Mouse (Mus musculus): ENCODE measurements at regions not wholly inside any gene's neighbourhood (a gene's known extent, or its start where the extent isn't known, plus 50 kb on each side); places are given as distances from the start of the nearest gene placed in this dataset.

DNA sequence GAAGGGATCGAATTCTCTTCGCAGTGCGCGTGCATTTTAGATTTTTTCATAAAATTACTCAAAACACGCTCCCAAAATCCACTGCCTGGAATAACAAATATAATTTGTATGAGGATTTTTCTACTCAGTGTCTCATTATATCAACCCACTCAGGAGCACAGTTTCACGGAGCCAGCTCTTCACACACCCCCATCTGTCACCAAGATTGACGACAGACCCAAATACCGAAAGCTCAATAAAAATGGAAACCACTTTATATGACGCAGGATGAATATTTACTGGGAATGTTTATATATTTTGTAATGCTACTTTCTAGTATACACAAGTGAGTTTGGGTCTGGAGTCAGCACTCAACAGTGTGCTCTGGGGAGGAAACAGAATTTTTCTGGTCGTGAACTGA is 333.0 kb downstream of the Nkx6-1 start:
- Histone ChIP-seq H3K27me3 (replicated peaks) (no peaks in the 10 kb centered on the region), H3K36me3 (no peaks in the 10 kb centered on the region), H3K4me3 (no peak overlapping the region), H3K27ac (no peak overlapping the region), H3K4me2 (no peak overlapping the region), H3K9ac (no peak overlapping the region), H3K9me3 (replicated peaks) (no peaks in the 10 kb centered on the region), H3K4me1 (no peaks in the 10 kb centered on the region)
- 82% methylated on average over 10 of the region's 10 CpGs for WGBS (ENCODE audit: insufficient replicate concordance)
- no peak for ATAC-seq

DNA sequence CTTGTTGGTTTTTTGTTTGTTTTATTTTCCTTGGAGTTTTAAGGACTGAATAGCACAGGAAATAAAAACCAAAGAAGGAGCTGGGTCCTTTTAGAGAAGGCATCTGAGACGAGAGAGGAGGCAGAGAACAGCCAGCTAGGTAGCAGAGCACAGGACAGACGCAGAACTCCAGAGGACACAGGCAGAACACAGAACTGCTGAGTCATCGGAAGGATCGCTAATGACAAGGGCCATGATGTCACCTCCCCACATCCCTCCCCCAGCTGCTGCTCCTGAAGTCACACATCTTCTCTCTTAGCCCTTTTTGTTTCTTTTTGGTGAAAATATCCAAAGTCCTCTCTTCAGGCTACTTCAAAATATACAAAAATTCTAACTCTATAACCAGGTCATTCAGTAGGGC is 338.7 kb downstream of the Nkx6-1 start:
- Histone ChIP-seq H3K9ac (no peak overlapping the region), H3K36me3 (no peaks in the 10 kb centered on the region), H3K9me3 (replicated peaks) (no peaks in the 10 kb centered on the region), H3K27ac (no peak overlapping the region), H3K27me3 (replicated peaks) (no peaks in the 10 kb centered on the region), H3K4me2 (no peak overlapping the region), H3K4me3 (no peak overlapping the region), H3K4me1 (no peaks in the 10 kb centered on the region)
- no peak for ATAC-seq
- 36% methylated on average over 4 of the region's 4 CpGs for WGBS (ENCODE audit: insufficient replicate concordance)

DNA sequence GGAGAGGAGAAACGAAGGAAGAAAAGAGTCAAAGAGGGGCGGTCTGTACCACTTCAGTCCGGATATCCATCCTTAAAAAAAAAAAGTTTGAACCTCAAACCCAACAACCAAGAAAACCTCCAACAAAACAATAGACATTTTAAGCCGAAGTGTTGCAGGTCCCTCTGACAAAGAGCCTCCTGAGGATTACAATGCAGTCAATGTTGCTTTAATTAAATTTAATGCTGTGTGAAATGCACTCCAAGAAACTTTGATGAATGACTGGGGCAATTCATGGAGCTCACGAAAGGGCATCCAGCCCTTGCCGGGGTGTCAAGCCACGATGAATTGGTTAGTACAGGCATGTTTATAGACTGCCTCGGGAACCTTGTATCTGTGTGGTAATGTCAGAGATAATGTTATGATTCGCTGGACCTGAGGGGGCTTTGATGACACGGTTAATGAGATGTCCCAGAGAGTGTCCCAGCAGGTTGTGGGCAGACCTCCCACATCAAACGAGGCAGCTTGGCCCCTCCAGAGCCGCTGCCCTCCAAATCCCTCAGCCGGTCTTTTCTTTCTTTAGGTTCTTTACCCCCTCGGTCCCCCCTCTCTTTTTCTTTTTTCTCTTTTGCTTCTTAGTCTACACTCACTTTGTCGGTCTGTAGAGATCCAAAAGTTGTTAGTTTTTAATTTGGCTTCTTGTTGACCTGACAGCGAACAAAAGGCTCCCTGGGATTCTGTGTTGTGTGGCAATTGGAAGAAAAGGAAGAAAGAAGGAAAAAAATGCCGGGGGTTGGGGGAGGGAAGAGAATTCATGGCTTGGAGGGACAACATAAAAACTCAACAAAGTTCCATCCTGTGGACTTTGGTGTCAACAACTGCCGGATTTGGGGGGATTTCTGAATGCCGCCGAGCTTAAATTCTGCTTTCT is 341.5 kb downstream of the Nkx6-1 start:
- H3K36me3 ChIP-seq = no peaks in the 10 kb centered on the region
- H3K9ac ChIP-seq = no peak overlapping the region
- no peak overlapping the region for H3K4me2 ChIP-seq
- no peak overlapping the region for H3K4me3 ChIP-seq
- 35% methylated on average over 20 of the region's 20 CpGs for WGBS (ENCODE audit: insufficient replicate concordance)
- H3K4me1 ChIP-seq = no peaks in the 10 kb centered on the region
- H3K27me3 ChIP-seq (replicated peaks) = no peaks in the 10 kb centered on the region
- H3K9me3 ChIP-seq (replicated peaks) = no peaks in the 10 kb centered on the region
- no peak overlapping the region for H3K27ac ChIP-seq
- no peak for ATAC-seq

DNA sequence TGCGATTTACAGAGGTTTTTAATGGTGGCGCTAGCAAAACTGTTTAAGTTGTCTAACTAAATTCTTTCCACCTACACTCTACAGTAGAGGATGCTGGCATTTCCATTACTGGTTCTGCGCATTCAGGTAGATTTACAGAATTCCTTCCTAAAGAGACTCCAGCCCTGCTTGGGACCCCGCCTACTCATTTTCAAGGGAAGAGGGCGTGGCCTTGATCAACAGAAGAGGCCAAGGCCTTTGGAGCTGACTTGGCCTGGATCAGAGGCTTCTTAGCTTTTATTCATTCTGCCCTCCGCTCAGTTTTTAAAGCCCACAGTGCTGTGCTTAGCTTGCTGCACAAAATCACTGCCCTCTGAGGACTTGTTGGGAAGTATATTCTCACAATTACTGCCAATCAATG is 364.8 kb downstream of the Nkx6-1 start:
- Histone ChIP-seq H3K27ac (no peak overlapping the region), H3K9ac (no peak overlapping the region), H3K4me3 (no peak overlapping the region), H3K27me3 (replicated peaks) (no peaks in the 10 kb centered on the region), H3K36me3 (no peaks in the 10 kb centered on the region), H3K9me3 (replicated peaks) (no peaks in the 10 kb centered on the region), H3K4me1 (no peaks in the 10 kb centered on the region), H3K4me2 (no peak overlapping the region)
- WGBS (ENCODE audit: insufficient replicate concordance) = 72% methylated on average over 6 of the region's 6 CpGs
- no peak for ATAC-seq

- ATAC-seq = no peak
- no peaks in the 10 kb centered on the region for H3K9me3 ChIP-seq (replicated peaks)
- no peak overlapping the region for H3K4me2 ChIP-seq
- no peaks in the 10 kb centered on the region for H3K4me1 ChIP-seq
- no peaks in the 10 kb centered on the region for H3K36me3 ChIP-seq
- no peak overlapping the region for H3K27ac ChIP-seq
- no peak overlapping the region for H3K9ac ChIP-seq
- H3K4me3 ChIP-seq = no peak overlapping the region
- 63% methylated on average over 4 of the region's 4 CpGs for WGBS (ENCODE audit: insufficient replicate concordance)
- H3K27me3 ChIP-seq (replicated peaks) = no peaks in the 10 kb centered on the region
Measured at GRCm38 (mm10) chr5:101298411-101298810, 366.4 kb downstream of the Nkx6-1 start.

- Histone ChIP-seq H3K9me3 (replicated peaks) (no peaks in the 10 kb centered on the region), H3K9ac (no peak overlapping the region), H3K4me1 (no peaks in the 10 kb centered on the region), H3K27me3 (replicated peaks) (no peaks in the 10 kb centered on the region), H3K4me3 (no peak overlapping the region), H3K27ac (no peak overlapping the region), H3K4me2 (no peak overlapping the region), H3K36me3 (no peaks in the 10 kb centered on the region)
- ATAC-seq = no peak
- 70% methylated on average over 5 of the region's 5 CpGs for WGBS (ENCODE audit: insufficient replicate concordance)
Measured at GRCm38 (mm10) chr5:101297511-101298102, 367.2 kb downstream of the Nkx6-1 start.

DNA sequence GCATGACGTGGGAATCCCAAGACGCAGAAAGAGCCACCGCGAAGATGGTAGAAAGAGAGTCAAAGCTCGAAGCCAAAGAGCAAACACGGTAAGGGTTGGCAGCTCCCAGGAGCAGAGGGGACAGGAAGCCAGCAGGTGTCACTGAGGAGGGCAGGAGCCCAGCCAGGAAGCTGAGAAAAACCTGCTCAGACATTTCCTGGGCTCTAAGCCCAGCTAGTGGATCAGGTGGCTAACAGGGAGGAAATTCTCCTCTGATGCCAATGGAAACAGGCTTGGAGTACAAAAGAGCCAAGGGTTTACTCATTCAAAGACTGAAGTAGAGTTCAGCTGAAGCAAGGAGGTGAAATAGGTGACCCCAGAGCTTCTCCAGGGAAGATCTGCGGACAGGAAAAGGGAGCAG is 368.9 kb downstream of the Nkx6-1 start:
- ATAC-seq = no peak
- no peak overlapping the region for H3K4me2 ChIP-seq
- 57% methylated on average over 7 of the region's 7 CpGs for WGBS (ENCODE audit: insufficient replicate concordance)
- no peak overlapping the region for H3K9ac ChIP-seq
- no peaks in the 10 kb centered on the region for H3K27me3 ChIP-seq (replicated peaks)
- H3K4me3 ChIP-seq = no peak overlapping the region
- no peaks in the 10 kb centered on the region for H3K36me3 ChIP-seq
- H3K4me1 ChIP-seq = no peaks in the 10 kb centered on the region
- no peaks in the 10 kb centered on the region for H3K9me3 ChIP-seq (replicated peaks)
- H3K27ac ChIP-seq = no peak overlapping the region

- Histone ChIP-seq H3K4me3 (no peak overlapping the region), H3K9ac (no peak overlapping the region), H3K27ac (no peak overlapping the region), H3K27me3 (replicated peaks) (no peaks in the 10 kb centered on the region), H3K9me3 (replicated peaks) (no peaks in the 10 kb centered on the region), H3K4me1 (no peaks in the 10 kb centered on the region), H3K4me2 (no peak overlapping the region), H3K36me3 (no peaks in the 10 kb centered on the region)
- ATAC-seq = no peak
- 43% methylated on average over 3 of the region's 3 CpGs for WGBS (ENCODE audit: insufficient replicate concordance)
Measured at GRCm38 (mm10) chr5:101294031-101294430, 370.8 kb downstream of the Nkx6-1 start.

DNA sequence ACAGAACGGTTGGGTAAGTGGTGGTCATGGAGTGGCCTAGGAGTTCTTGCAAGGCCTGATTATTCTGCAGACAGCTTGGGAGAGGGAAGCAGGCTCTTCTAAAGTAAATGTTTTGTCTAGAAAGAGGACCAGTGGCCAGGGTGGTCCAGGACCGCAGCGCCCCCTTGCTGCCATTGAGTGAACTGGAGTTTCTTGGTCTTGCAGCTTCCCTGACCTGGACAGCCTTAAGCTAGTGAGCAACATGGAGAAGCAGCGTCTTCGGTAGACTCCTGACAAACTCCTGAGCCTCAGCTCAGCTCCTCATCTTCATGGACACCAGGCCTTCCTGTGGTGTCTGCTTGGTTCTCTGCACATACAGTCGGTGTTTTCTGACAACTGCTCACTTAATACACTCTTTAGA is 376.4 kb downstream of the Nkx6-1 start:
- H3K4me3 ChIP-seq = no peak overlapping the region
- 42% methylated on average over 6 of the region's 6 CpGs for WGBS (ENCODE audit: insufficient replicate concordance)

GRCm38 (mm10) chr5:101285941-101286340 is 378.9 kb downstream of the Nkx6-1 start:
- no peak overlapping the region for H3K4me3 ChIP-seq
- no peak overlapping the region for H3K9ac ChIP-seq
- ATAC-seq = no peak
- H3K9me3 ChIP-seq (replicated peaks) = no peaks in the 10 kb centered on the region
- no peak overlapping the region for H3K4me2 ChIP-seq
- 58% methylated on average over 7 of the region's 7 CpGs for WGBS (ENCODE audit: insufficient replicate concordance)
- H3K27ac ChIP-seq = no peak overlapping the region
- no peaks in the 10 kb centered on the region for H3K4me1 ChIP-seq
- no peaks in the 10 kb centered on the region for H3K36me3 ChIP-seq
- no peaks in the 10 kb centered on the region for H3K27me3 ChIP-seq (replicated peaks)

More for the DNA sequence above, 376.4 kb downstream of the Nkx6-1 start:
- Histone ChIP-seq H3K4me1 (no peaks in the 10 kb centered on the region), H3K9ac (no peak overlapping the region), H3K27ac (no peak overlapping the region), H3K4me2 (no peak overlapping the region), H3K36me3 (no peaks in the 10 kb centered on the region), H3K9me3 (replicated peaks) (no peaks in the 10 kb centered on the region), H3K27me3 (replicated peaks) (no peaks in the 10 kb centered on the region)
- no peak for ATAC-seq

GRCm38 (mm10) chr5:101250474-101250873 is 405.0 kb downstream of the Gpat3 start:
- Histone ChIP-seq H3K4me1 (no peaks in the 10 kb centered on the region), H3K9ac (no peak overlapping the region), H3K9me3 (replicated peaks) (no peaks in the 10 kb centered on the region), H3K4me2 (no peak overlapping the region), H3K27ac (no peak overlapping the region), H3K4me3 (no peak overlapping the region), H3K36me3 (no peaks in the 10 kb centered on the region), H3K27me3 (replicated peaks) (no peaks in the 10 kb centered on the region)
- no peak for ATAC-seq
- 61% methylated on average over 3 of the region's 3 CpGs for WGBS (ENCODE audit: insufficient replicate concordance)

DNA sequence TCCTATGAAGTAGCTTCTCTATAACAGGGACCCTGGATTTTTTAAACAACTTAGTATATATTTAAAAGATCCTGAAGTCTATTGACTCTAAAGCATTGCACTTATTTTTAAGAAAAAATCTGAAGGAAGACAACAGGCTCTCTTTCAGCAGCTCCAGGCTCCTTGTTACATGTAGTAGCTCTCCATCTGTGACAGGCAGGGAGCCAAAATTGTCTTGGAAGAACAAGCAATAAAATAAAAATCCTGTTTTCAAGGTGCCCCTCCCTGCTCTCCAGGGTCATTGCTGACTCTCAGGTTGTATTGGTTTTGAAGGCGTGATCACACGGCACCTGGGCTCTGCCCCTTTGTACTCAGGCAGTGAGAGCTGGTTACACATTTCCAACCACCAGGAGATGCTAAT is 397.1 kb downstream of the Gpat3 start:
- WGBS (ENCODE audit: insufficient replicate concordance) = 71% methylated on average over 2 of the region's 2 CpGs

More for the DNA sequence above, 397.1 kb downstream of the Gpat3 start:
- H3K27me3 ChIP-seq (replicated peaks) = no peaks in the 10 kb centered on the region
- H3K4me2 ChIP-seq = no peak overlapping the region
- no peaks in the 10 kb centered on the region for H3K36me3 ChIP-seq
- H3K27ac ChIP-seq = no peak overlapping the region
- no peaks in the 10 kb centered on the region for H3K9me3 ChIP-seq (replicated peaks)
- H3K9ac ChIP-seq = no peak overlapping the region
- no peak for ATAC-seq
- no peak overlapping the region for H3K4me3 ChIP-seq
- no peaks in the 10 kb centered on the region for H3K4me1 ChIP-seq
